Mouse (Mus musculus) bone marrow macrophage, adult 2 months (primary cell): ENCODE measurements at regions not wholly inside any gene's neighbourhood (a gene's known extent, or its start where the extent isn't known, plus 50 kb on each side); places are given as distances from the start of the nearest gene placed in this dataset.

ENCODE experiments used
- CTCF ChIP-seq: IDR thresholded peaks from 2 replicates; pipeline ENCODE4 v1.5.1; 2012; ENCODE audit warnings: low read depth, mild to moderate bottlenecking, low read length, moderate library complexity
- POLR2A ChIP-seq: IDR thresholded peaks from 2 replicates; pipeline ENCODE4 v1.6.1; 2012; ENCODE audit warnings: mild to moderate bottlenecking, low read depth, low read length, borderline replicate concordance

DNA sequence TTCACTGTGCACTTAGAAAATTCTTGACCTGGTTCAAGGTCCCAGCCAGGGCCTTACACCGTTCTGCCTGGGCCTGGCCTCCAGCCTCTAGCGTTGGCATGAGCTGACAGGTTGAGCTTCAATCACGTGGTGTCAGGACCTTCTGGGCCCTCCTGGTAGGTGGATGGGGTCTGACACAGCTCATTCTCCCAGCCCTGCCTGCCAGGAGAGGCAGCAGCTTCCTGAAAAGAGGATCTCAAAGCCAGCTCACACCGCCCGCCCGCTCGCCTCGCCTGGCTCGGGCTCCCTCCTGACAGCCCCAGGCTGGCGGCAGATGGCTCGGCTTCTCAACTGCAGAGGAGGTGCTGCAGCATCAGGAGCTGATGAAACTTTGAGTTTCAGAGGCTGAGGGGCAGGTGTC is 63.4 kb upstream of the Zc3h12a start:
- TF ChIP-seq CTCF (no peak), POLR2A (no peak)
